Mouse (Mus musculus) lung, adult 2 months (tissue): ENCODE results near the gene Gm20388.

Experiments used
- CTCF ChIP-seq: fragments of 200-500 bp; IDR thresholded peaks from 2 replicates; pipeline ENCODE4 v1.5.1; 2011; ENCODE audit warnings: mild to moderate bottlenecking, low read length, control low read depth; ENCODE audit not compliant: insufficient read depth
- POLR2A ChIP-seq: fragments of 200-500 bp; IDR thresholded peaks from 2 replicates; pipeline ENCODE4 v1.6.1; 2011; ENCODE audit warnings: low read depth, mild to moderate bottlenecking, control low read depth, low read length, borderline replicate concordance; ENCODE audit errors: extremely low read depth

- TF ChIP-seq POLR2A (no peak), CTCF (no peak)
Observed at GRCm38 (mm10) chr8:121621879-121622278, 1711.2 kb downstream of the Gm20388 start.
